ENCODE assay signal across 35 mouse cellular contexts in genomic region chr6:92991616-92992015, GRCm38 (mm10). TPM values are rescaled to one million over a fixed set of nuclear protein-coding genes. Genes with fewer than 3 reads are reported as not detected.
"Had no signal": no experiment of that assay in that cellular context is flagged by ENCODE, and none has a peak within 500 bp of the region (broad histone marks: within the 10 kb centered on the region; RNA-seq: fewer than 3 reads in every experiment).

No protein-coding gene starts in this region.

- H3K9ac ChIP-seq: limb, embryonic 12.5 days; limb, embryonic 13.5 days; limb, embryonic 15.5 days; liver, embryonic 12.5 days; liver, embryonic 13.5 days; liver, embryonic 14.5 days; liver, embryonic 15.5 days; liver, postnatal 0 days; lung, embryonic 14.5 days; lung, embryonic 15.5 days; midbrain, embryonic 12.5 days; midbrain, embryonic 13.5 days; midbrain, embryonic 15.5 days; neural tube, embryonic 12.5 days; neural tube, embryonic 13.5 days had no signal

- H3K4me2 ChIP-seq: limb, embryonic 12.5 days; limb, embryonic 13.5 days; limb, embryonic 15.5 days; liver, embryonic 11.5 days; liver, embryonic 12.5 days; liver, embryonic 13.5 days; liver, embryonic 15.5 days; lung, embryonic 14.5 days; lung, embryonic 15.5 days; midbrain, embryonic 11.5 days; midbrain, embryonic 12.5 days; midbrain, embryonic 13.5 days; midbrain, embryonic 15.5 days; neural tube, embryonic 12.5 days; neural tube, embryonic 13.5 days had no signal

- H3K4me3 ChIP-seq: limb, embryonic 10.5 days; limb, embryonic 12.5 days; limb, embryonic 13.5 days; limb, embryonic 15.5 days; liver, embryonic 12.5 days; liver, embryonic 13.5 days; liver, embryonic 15.5 days; lung, embryonic 15.5 days; megakaryocyte, embryonic 14.5 days; midbrain, embryonic 10.5 days; midbrain, embryonic 12.5 days; midbrain, embryonic 13.5 days; midbrain, embryonic 15.5 days; myocyte; neural tube, embryonic 12.5 days; neural tube, embryonic 13.5 days had no signal

- DNase-seq: left cerebral cortex, postnatal 4 days; liver; liver, embryonic 13.5 days; liver, postnatal 0 days; lung, adult 18-20 months; lung, adult 2 months; lung, embryonic 14.5 days; lung, postnatal 10 days; lung, postnatal 14 days; lung, postnatal 36 days; lung, postnatal 4 days; midbrain, embryonic 14.5 days had no signal

- H3K4me1 ChIP-seq: limb, embryonic 10.5 days; liver, embryonic 12.5 days; liver, embryonic 13.5 days; liver, embryonic 15.5 days; megakaryocyte, embryonic 14.5 days; midbrain, embryonic 10.5 days; midbrain, embryonic 12.5 days; midbrain, embryonic 13.5 days; midbrain, embryonic 15.5 days; neural tube, embryonic 12.5 days; neural tube, embryonic 13.5 days had no signal

- H3K27ac ChIP-seq: limb, embryonic 10.5 days; limb, embryonic 12.5 days; limb, embryonic 15.5 days; liver, embryonic 12.5 days; liver, embryonic 13.5 days; liver, embryonic 14.5 days; liver, embryonic 15.5 days; lung, embryonic 15.5 days; macrophage; midbrain, embryonic 10.5 days; midbrain, embryonic 12.5 days; midbrain, embryonic 13.5 days; midbrain, embryonic 15.5 days; neural tube, embryonic 12.5 days; neural tube, embryonic 13.5 days had no signal

- H3K27me3 ChIP-seq: limb, embryonic 12.5 days; limb, embryonic 13.5 days; limb, embryonic 15.5 days; liver, embryonic 12.5 days; liver, embryonic 13.5 days; liver, embryonic 15.5 days; lung, embryonic 15.5 days; megakaryocyte, embryonic 14.5 days; midbrain, embryonic 12.5 days; midbrain, embryonic 13.5 days; midbrain, embryonic 15.5 days; neural tube, embryonic 12.5 days; neural tube, embryonic 13.5 days had no signal

- H3K9me3 ChIP-seq: limb, embryonic 10.5 days; limb, embryonic 12.5 days; limb, embryonic 15.5 days; liver, embryonic 12.5 days; liver, embryonic 13.5 days; liver, embryonic 15.5 days; lung, embryonic 15.5 days; midbrain, embryonic 10.5 days; midbrain, embryonic 12.5 days; midbrain, embryonic 13.5 days; midbrain, embryonic 15.5 days; neural tube, embryonic 12.5 days had no signal

- H3K36me3 ChIP-seq: limb, embryonic 10.5 days; limb, embryonic 12.5 days; limb, embryonic 13.5 days; limb, embryonic 15.5 days; liver, embryonic 12.5 days; liver, embryonic 13.5 days; liver, embryonic 15.5 days; lung, embryonic 15.5 days; midbrain, embryonic 10.5 days; midbrain, embryonic 12.5 days; midbrain, embryonic 13.5 days; midbrain, embryonic 15.5 days; neural tube, embryonic 12.5 days; neural tube, embryonic 13.5 days had no signal

- ATAC-seq: liver, embryonic 12.5 days; liver, postnatal 0 days; lung, postnatal 0 days; midbrain, embryonic 13.5 days; midbrain, embryonic 15.5 days; midbrain, embryonic 16.5 days had no signal

RNA-seq across cellular contexts. Expression of gene Adamts9, which starts 48.3 kb away (rescaled TPM):
- total RNA-seq: megakaryocyte progenitor cell, adult 5-6 weeks; megakaryocyte-erythroid progenitor cell, adult 5-6 weeks had no signal
- polyA plus RNA-seq: macrophage had no signal
